Mouse (Mus musculus): ENCODE data around the gene Csnka2ip. TPM values are rescaled to one million over a fixed set of nuclear protein-coding genes. Genes with fewer than 3 reads are reported as not detected.

The Csnka2ip gene
- polyA plus RNA-seq (2017; shearing (Covaris generic)) = not detected

DNA sequence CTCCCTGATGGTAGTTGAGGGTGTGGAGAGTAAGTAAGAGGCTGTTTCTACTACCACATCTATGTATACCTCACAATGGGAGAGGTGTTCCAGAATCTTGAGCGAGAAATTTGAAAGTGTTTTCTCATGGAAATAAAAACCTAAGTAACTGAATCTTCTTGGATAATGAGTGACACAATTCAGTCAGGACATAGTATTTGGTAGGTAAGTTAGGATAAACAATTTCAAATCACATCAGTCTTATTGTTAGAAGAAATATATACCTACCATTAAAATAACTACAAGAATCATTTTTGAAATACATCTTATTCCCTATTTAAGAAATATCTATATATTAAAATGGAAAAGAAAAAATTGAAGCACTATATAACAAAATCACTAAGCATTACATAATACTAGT, at the start of gene Csnka2ip:
TSS of gene Csnka2ip (minus strand) at position 101 of the 400 bp plus-strand sequence.
- no peak for ATAC-seq

DNA sequence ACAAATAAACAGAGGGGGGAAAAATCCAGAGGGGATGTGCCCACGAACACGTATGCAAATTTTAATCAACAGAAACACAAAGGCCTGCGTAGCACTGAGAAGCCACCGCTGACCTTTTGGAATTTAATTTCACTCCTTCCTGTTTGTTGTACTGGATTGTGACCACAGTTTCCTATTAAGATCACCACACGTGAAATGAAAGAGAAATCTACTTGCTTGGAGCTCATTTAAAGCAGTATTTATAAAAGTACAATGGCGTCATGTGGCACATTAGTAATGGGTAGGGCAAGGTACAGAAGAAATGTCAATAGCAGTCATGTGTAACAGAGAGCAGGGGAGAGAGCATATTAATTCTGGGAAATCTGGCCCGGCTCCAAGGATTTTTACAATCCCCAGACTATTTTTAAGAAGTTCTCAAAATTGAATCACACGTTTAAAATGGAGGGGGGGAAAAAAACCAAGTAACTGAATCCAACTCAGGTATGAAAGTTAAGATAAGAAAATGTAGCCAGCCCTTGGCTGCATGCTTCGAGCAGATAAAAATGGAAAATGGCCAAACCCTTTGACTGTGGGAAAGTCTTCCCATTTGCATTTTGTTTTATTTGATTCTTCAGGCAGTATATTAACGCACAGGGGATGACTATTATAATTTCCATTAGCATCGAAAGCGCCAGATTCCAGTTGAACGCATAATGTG, 47.5 kb upstream of the Csnka2ip start:
- no peak for ATAC-seq

DNA sequence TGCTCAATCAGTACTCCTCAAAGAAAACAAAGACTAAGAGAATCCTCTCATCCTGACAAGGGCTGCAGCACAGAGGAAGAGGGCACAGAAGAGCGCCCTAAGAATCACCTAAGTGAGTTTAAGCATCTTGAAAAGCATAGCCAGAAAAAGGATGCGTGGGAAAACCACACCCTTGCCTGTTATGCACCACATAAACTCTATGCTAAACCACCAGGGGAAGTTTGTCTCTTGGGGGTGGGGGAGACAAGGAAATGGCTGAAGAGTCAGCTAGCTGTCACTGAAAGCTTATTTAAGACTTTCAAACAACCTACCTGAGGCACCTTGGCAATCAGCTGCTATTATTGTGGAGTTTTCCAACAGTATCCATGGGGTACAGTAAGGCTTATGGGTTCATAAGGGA, 45.6 kb upstream of the Csnka2ip start:
- ATAC-seq = peak; percentile 49

DNA sequence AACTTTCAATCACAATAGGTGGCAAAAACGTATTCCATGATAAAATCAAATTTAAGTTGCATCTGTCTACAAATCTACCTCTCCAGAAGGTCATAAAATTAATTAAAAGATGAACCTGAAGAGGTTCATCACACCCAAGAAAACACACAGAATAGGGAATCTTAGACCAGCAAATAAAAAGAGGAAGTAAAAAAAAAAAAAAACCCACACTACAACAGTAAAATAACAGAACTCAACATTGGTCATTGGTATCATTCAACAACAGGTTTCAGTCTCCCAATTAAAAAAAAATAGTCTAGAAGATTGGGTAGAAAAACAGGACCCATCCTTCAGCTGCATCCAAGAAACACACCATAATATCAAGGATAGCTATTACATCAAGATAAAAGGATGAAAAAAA, 32.9 kb upstream of the Csnka2ip start:
- no peak for ATAC-seq

DNA sequence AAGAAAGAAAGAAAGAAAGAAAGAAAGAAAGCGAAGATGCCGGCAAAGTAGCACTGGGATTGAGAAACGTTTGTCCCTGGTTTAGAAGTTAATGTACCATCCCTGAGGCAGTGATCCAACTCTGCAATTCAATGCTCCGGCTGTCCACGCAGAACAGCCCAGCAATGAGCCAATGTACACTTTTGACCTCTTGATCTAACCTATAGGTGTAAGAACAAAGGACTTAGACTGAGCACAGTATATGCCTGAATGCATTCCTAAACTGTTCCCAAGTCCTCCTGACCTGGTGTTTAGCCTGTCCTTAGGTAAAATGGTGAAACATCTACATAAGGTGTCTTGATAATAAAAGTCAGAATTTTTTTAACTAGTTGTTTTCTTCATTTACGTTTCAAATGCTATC, 17.9 kb upstream of the Csnka2ip start:
- no peak for ATAC-seq

DNA sequence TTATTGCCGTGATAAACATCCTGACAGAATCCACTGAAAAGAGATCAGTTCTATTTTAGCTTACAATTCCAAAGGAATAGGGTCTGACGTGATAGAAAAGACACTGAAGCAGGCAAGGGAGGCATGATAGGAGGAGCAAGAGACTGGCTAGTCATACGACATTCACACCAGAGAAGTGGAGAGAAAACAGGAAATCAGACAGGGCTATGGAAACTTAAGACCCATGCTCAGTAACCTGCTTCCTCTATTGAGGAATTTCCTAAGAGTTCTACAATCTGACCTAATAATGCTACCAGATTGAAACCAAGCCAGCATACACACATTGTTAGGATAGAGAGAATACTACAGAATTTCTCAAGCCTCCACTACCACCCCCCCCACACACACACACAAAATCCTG, 12.4 kb upstream of the Csnka2ip start:
- ATAC-seq = no peak

DNA sequence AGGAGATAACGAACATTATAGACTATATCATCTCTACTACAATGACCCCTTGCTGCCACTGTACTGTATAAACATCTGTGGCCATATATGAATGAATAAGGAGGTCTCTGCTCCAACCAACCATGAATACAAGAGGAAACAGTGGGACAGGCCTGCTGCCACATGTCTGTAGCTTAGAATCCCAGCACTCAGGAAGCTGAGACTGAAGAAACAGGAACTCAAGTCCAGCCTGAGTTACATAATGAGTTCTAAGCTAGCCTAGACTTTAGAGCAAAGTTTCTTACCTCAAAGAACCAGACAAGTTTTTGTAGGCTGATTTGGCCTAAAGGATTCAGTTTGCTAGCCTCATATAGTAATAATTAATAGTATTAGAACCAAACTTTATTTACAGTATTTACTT, 5.6 kb upstream of the Csnka2ip start:
- no peak for ATAC-seq

DNA sequence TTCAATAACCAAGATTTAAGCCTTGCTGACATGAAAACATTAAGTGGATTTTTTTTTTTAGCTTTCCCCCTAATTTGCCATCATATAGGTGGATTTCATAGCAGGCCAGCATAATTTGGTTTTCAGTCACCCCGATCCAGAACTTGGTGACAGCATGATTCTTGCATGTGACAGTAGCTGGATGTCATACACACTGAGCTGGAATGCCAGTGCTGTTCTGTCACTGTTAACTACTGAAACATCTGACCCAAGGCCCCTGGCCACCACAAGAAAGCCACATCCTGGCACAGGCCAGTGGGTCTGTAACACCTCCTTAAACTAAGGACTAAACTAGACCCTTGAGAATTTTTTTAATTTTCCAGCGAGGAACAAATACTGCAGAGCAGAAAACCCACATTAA, 15.4 kb downstream of the Csnka2ip start:
- no peak for ATAC-seq

DNA sequence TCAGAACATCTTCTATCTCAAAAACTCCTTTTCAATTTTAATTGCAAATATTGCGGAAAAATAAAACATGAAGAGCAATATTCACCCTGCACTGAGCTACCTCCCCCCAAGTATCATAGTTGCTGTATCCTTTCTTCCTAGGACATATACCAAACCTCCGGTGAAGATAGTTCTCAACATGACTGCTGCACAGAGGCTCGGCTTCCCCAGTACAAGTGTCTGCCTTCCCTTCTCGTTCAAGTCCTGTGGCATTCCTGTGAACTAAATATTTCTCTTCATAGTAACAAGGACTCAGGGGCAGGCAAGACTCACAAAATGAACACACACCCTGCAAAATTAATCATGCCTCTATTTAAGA, 16.0 kb downstream of the Csnka2ip start:
- ATAC-seq = no peak

DNA sequence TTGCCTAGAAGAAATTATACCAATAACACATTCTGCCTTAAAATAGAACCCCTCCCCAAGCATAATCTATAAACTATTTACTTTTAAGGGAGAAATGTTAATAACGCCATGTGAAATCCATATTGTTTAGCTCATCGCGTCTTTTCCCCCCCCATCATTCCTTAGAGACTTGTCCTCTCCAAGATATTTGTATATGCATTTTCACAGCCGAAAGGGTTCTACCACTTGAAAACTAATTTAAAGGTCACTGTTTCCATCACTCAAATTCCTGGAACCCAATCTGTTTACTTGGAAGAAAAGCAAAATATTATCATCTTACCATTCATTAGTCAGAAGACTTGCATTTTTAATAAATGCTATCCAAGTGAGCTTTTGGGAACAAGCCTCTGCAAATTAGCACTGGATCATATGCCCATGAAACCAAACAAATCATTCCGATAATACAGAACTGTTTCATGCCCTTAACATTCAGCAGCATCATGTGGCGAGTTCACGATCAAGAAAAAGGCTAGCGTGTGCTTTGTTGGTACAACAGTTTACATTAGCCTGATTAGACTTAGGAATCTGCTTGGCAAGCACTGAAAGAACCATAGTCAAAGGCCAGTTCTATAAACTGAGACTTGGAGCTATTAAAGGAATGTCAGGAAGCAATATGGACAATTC, 16.5 kb downstream of the Csnka2ip start:
- ATAC-seq = no peak

DNA sequence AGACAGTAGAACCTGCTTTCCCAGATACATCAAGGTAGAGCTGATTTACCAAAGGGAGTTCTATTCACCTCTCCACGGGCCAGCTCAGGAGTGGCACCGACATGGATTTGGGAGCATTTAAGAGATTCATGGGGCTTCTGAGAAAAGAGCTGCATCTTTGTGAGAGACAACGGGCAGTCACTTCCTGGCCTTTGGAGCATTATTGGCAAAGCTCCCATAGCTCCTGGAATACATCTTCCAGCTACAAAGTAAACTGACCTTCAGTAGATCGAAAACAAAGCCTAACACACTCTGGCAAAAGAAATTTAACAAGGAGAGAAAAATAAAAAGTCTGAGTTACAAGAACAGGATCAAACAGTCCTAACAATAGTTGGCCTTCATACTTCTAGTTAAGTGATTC, 17.6 kb downstream of the Csnka2ip start:
- no peak for ATAC-seq

DNA sequence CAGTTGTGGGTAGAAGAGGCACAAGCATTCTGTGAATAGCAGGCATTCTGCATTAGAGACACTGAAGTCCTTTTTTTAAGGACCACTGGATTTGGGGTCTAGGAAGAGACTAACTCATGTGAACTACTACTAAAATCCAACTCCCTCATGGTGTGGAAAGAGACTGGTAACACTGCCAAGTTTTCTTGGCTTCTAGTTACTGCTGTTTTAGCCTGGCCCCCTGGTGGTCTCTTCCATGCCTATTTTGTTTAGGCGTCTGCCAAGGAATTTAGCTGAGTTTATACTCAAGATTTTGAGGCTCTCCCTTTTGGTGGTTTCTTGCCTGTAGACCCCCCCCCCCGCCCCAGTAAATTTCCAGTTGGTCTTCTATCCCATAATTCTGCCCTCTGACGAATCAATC, 18.8 kb downstream of the Csnka2ip start:
- no peak for ATAC-seq

DNA sequence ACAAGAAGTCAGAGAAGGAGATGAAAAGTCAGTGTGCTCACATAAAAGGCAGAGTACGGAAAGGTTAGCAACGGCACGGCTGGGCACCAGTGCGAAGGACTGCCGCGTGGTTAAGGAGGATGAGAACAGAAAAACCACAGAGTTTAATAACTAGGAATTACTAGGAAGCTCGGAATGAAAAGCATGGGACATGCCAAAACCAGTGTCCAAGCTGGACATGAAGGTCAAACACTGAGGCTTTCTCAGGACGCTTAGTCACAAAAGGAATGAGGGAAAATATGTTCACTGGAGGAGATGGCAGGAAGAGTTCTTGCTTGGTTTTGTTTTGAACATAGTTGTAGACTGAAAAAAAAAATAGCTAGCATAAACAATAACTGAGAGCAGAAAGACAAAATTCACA, 32.7 kb downstream of the Csnka2ip start:
- no peak for ATAC-seq

DNA sequence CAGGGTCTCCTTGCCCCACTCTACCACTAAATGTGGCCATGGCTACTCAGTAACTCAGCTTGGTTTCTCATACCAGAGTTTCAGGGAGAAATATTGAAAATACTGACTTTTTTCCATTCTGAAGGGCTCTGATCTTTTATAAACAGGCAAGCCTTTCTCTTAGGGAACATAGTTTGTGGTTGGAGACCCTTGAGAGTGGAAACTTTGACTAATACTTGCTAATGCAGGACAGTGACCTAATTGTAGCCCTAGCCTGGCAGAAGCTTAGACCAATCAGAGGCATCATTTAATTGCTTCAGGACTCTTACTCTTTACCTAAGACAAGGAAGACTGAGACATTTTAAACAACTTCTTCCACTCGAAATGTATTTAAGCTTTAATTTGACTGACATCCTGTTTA, 39.1 kb downstream of the Csnka2ip start:
- no peak for ATAC-seq

DNA sequence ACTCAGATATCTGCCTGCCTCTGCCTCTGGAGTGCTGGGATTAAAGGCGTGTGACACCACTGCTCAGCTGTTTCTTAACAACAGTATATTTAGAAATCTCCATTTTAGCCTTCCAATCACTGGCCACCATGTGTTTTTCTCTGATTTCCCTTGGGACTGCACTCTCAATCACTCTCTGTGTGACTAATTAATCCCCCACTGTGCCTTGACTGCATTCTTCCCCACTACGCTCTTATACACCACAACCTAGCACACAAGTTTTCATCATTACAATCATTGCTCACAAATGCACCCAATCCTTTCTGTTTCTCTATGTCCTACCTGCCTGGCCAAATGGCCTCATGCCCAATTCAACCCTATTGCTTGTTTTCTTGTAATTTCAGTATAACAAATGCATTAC, 43.7 kb downstream of the Csnka2ip start:
- ATAC-seq = no peak

DNA sequence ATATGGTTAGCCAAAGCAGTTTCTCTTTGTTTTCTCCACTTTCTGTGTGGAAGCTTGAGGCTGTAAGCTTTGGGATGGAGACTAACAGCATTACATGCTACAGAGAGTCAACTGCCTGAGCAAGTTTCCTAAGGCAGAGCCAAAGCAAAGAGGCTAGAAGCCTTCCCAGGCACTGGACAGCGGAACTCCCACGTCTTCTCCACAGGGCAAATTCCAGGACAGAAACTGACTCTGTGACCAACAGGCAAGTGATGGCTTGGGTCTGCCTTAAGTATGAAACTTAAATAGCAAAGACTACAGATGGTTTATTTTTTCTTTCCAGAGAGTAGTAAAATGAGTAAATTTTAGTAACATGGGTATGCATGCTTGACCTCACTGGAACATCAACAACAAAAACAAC, 75.3 kb downstream of the Csnka2ip start:
- no peak for ATAC-seq

DNA sequence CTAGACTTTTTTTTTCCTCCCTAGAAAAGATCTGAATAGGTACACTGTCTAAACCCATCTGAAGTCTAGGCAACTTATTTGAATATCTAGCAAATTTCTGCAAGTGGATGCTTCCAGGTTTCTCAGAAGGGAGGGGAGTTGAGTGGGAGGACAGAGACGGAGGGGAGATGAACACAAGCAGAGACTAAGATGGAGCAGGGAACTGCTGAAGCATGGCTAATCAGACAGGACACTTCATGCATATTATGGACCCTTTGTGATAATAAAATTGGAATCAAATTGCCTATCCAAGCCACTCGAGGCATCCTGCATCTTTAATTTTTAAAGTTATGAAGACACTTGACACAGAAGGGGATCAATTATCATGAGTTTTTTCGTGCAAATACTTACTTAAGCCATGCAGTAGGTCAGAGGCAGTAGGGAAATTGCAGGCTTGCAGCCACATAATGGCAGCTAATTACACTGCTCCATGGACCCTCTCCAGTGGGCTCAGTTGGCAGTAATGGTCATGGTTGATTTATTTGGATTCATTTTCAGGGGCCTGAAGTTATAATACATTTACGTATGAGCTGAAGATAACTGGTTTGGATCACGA, 78.1 kb downstream of the Csnka2ip start:
- no peak for ATAC-seq

DNA sequence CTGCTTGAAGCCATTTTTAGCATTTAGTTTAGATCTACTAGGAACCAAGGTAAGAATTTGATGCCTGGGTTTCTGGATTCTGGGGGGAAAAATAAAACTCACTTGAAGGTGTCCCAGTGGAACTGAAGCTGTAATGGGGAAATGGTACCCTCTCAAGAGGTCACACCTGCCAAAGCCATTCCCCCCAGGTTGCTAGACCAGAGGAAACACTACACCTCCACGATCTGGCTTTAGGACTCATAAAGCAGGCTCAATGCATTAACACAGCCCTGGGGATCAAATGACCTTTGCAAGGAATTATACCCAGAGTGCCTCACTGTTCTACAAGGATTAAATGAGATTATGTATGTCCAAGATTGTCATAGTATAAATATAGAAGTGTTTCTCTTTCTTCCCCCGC, 88.8 kb downstream of the Csnka2ip start:
- ATAC-seq = no peak

Other genes starting within 250 kb of the Csnka2ip start
- 10 to 100 TPM; 20.3 to 25.6 TPM for gene 4930453N24Rik, start 168.8 kb upstream of the Csnka2ip start, polyA plus RNA-seq (2017; shearing (Covaris generic))
- gene Zfp654, start 249.2 kb upstream of the Csnka2ip start, polyA plus RNA-seq (2017; shearing (Covaris generic)) = 1 to 10 TPM; 8.9 to 9.8 TPM
- gene Cggbp1, start 249.6 kb upstream of the Csnka2ip start, polyA plus RNA-seq (2017; shearing (Covaris generic)) = 10 to 100 TPM; 45.1 to 53.3 TPM